Mouse (Mus musculus) CD4-positive naive resting alpha-beta T cell, adult 76 days (primary cell): Measurements from ENCODE around the gene Ttc7. TPM values are rescaled to one million over a fixed set of nuclear protein-coding genes. Genes with fewer than 3 reads are reported as not detected.

ENCODE experiments used
- total RNA-seq: library from RNA; stranded (reverse); gene quantifications from one replicate; pipeline ENCODE4 v1.2.4, GENCODE M21; 2023

Ttc7 gene
- total RNA-seq: 119 TPM

DNA sequence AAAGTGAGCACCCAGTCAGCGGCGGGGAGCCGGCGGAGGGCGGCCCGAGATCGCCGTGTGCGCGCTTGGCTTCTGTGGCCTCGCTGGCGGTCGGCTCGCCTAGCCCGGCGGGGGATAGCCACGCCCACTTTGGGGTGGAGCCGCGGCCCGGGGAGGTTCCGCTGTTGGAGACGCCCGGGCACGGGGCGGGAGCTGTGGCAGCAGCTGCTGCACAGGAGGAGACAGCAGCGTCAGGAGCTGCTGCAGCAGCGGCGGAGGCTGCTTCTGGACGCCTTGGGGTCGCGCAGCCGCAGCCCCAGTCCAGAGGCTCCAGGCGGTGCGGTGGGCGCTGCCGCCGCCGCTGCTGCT, at the start of gene Ttc7:
Gene Ttc7, plus strand, starts transcription at position 181 of the 348 bp plus-strand sequence.

GRCm38 (mm10) chr17:87265792-87266186, 16.9 kb upstream of the Ttc7 start, which contains the start of gene Mcfd2:
Gene Mcfd2 (minus strand): TSS chr17:87265935.

GRCm38 (mm10) chr17:87427511-87427910, 144.8 kb downstream of the Ttc7 start, which contains the start of gene Stpg4:
Gene Stpg4 (minus strand): TSS chr17:87427741.

Other genes with a start within 250 kb of the Ttc7 start
- 15.6 TPM for gene Socs5, start 175.2 kb upstream of the Ttc7 start, total RNA-seq
- 13.2 TPM for gene Mcfd2, start 17.0 kb upstream of the Ttc7 start, total RNA-seq
- gene Stpg4, start 144.9 kb downstream of the Ttc7 start, total RNA-seq: 0.91 TPM
- 319 TPM for gene Calm2, start 164.0 kb downstream of the Ttc7 start, total RNA-seq